Mouse (Mus musculus) cerebellum, adult 2 months (tissue): Measurements from ENCODE around the gene Snd1.

ENCODE experiments used
- CTCF ChIP-seq: fragments of 200-500 bp; IDR thresholded peaks from 2 replicates; pipeline ENCODE4 v1.5.1; 2011; ENCODE audit warnings: low read depth, mild to moderate bottlenecking, control low read depth, low read length, moderate library complexity, borderline replicate concordance; ENCODE audit not compliant: insufficient read depth
- POLR2A ChIP-seq: fragments of 200-500 bp; IDR thresholded peaks from 2 replicates; pipeline ENCODE4 v1.6.1; 2011; ENCODE audit warnings: low read length, control low read depth, borderline replicate concordance; ENCODE audit not compliant: insufficient read depth

DNA sequence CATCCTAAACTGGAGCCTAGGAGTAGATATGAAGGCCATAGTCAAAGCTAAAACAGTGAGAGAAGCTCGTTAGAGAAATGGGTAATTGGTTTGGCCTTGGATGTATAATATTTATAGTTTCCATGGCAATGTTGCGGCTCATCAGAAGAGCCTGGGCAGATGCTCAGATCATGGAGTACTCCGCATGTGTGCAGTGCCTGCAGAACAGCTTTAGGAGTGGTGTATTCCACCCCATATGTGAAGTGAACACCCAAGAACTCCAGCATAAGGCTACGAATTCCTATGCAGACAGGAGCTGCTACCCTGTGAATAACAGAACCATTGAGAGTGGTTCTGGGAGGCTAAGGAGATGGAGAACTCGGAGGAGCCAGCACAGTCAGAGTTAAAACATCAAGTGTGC lies 272.1 kb downstream of the Snd1 start:
- TF ChIP-seq POLR2A: no peak
- TF ChIP-seq CTCF: no peak
